Mouse (Mus musculus) C2C12 (cell line): Measurements from ENCODE around the gene Fyn. TPM values are rescaled to one million over a fixed set of nuclear protein-coding genes. Genes with fewer than 3 reads are reported as not detected.

ENCODE experiments used
- H3K27me3 ChIP-seq: one replicate; pipeline ENCODE4 v1.6.1; 2011; ENCODE audit not compliant: control insufficient read depth, insufficient read depth, insufficient read length
- H3K36me3 ChIP-seq: one replicate; pipeline ENCODE4 v1.6.1; 2011; ENCODE audit not compliant: control insufficient read depth, insufficient read depth
- H3K4me3 ChIP-seq: one replicate; pipeline ENCODE4 v1.5.1; 2011; ENCODE audit warnings: mild to moderate bottlenecking, control low read depth; ENCODE audit not compliant: poor library complexity, insufficient read depth, severe bottlenecking
- H3K79me2 ChIP-seq: one replicate; pipeline ENCODE4 v1.6.1; 2011; ENCODE audit not compliant: control insufficient read depth, insufficient read depth
- H3K79me3 ChIP-seq: one replicate; pipeline ENCODE4 v1.6.1; 2011; ENCODE audit warnings: low read depth, control low read depth
- H3ac ChIP-seq: one replicate; pipeline ENCODE3; 2011; ENCODE audit warnings: low read depth; ENCODE audit not compliant: control insufficient read depth, insufficient read length
- CEBPB ChIP-seq: IDR thresholded peaks from one replicate; pipeline ENCODE4 v1.6.1; 2011; ENCODE audit warnings: low read depth, mild to moderate bottlenecking, control low read depth, moderate library complexity
- CTCF ChIP-seq: IDR thresholded peaks from one replicate; pipeline ENCODE4 v1.5.1; 2011; ENCODE audit not compliant: control insufficient read depth, insufficient read depth, insufficient read length
- FOSL1 ChIP-seq: IDR thresholded peaks from one replicate; pipeline ENCODE4 v1.8.0; 2011; ENCODE audit warnings: mild to moderate bottlenecking, low read length; ENCODE audit not compliant: poor library complexity, insufficient read depth, severe bottlenecking
- MAX ChIP-seq: IDR thresholded peaks from one replicate; pipeline ENCODE4 v1.6.1; 2011; ENCODE audit warnings: mild to moderate bottlenecking, control low read depth
- MYOD1 ChIP-seq: IDR thresholded peaks from one replicate; pipeline ENCODE4 v1.6.1; 2011; ENCODE audit warnings: low read depth; ENCODE audit not compliant: control insufficient read depth, insufficient read length
- MYOG ChIP-seq: IDR thresholded peaks from one replicate; pipeline ENCODE4 v1.6.1; 2011; ENCODE audit not compliant: control insufficient read depth, insufficient read length; ENCODE audit errors: extremely low read depth
- USF1 ChIP-seq: IDR thresholded peaks from one replicate; pipeline ENCODE4 v1.6.1; 2011; ENCODE audit warnings: low read depth, mild to moderate bottlenecking, control low read depth, moderate library complexity
- polyA plus RNA-seq: library from polyadenylated mRNA; unstranded; fragments of >200 nt; fragmentation: generic; extraction: Trizol; gene quantifications from one replicate; pipeline ENCODE4 v1.2.1, GENCODE M21; 2012; ENCODE audit warnings: missing spikeins

The Fyn gene
- polyA plus RNA-seq, 1 experiment = 16.1 TPM

DNA sequence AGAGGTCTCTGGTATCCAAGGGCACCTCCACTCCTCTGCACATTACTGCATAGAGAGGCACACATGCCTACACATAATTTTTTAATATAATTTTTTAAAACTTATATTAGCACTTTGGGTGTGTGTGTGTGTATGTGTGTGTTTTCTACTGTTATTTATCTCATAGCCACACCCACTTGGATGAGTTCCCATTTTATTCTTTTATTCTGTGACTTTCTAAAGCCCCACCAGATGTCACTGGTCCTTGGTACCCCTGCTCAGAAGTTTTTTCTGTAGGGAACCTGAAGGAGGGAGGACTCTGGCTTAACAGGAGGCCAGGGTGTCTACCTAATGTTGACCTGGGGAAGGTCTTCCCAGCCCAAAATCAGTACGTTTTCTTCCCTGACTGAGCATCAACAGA is 152.7 kb downstream of the Fyn start:
- TF ChIP-seq MAX (no peak), USF1 (no peak), FOSL1 (no peak), CTCF (no peak), MYOG (no peak), CEBPB (no peak), MYOD1 (no peak)
- Histone ChIP-seq H3ac (no peak overlapping the region), H3K27me3 (no peaks in the 10 kb centered on the region), H3K79me3 (no peaks in the 10 kb centered on the region), H3K79me2 (no peaks in the 10 kb centered on the region), H3K4me3 (no peak overlapping the region), H3K36me3 (peaks cover 2% of the 10 kb centered on the region)

DNA sequence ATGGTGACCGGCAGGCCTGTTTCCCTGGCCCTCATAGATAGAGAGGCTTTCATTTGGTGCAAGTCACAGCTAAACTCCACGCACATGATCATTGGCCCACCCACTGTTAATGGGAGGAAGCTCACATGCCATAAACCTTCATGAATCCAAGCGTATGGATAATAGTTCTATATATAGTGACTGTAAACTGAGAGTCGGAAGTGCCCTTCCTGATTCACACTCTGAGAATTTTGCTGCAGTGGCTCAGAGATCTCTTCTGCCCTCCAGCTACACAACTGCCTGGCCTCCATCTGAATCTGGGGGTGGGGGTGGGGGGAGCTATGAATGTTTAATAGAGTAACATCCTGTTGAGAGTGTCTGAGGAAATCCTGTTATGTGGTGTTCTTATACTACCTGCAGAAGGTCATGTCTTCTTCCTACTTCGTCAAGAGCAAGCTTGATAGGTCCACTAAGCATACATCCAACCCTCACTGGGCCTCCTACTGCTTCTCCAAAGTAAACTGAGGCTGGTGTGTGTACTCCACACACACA is 153.3 kb downstream of the Fyn start:
- H3ac ChIP-seq = no peak overlapping the region
- H3K36me3 ChIP-seq = peaks cover 2% of the 10 kb centered on the region
- H3K4me3 ChIP-seq = no peak overlapping the region
- H3K79me3 ChIP-seq = no peaks in the 10 kb centered on the region
- H3K79me2 ChIP-seq = no peaks in the 10 kb centered on the region
- no peaks in the 10 kb centered on the region for H3K27me3 ChIP-seq
- TF ChIP-seq USF1 (no peak), FOSL1 (no peak), MYOG (no peak), MAX (no peak), CEBPB (no peak), MYOD1 (no peak), CTCF (no peak)

DNA sequence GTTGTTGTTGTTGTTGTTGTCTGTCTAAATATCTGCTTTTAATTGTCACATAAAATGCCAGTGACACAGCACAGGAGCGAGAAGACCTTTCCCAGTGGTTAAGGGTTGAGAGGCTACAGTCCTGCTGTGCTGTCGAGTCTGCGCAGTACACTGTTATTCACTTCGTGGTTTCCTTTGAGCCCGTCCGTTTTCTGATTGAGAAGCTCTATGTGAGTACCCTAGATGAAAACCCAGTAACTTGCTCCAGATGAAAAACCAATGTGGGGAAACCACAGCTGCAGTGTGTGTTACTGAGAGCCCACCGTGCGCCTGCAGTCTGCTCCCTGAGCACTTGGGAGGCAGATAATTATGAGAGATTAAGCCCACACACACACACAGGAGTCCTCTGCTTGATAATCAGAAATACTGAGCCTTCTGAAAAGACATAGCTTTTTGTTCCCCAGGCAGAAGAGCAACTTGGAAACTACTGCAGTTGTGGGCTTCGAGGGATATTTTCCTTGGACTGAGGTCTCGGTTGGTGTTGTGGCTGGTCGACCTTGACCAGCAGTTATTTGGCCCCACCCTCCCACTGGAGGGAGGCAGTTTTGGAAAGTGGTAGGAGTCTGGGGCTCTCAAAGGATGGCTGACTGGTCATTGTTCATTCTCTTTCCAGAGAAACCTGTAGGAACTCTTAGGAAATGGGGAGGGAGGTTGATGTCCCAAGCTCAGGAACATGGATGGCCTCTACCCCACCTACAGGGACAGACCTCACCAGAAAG is 154.4 kb downstream of the Fyn start:
- H3K79me3 ChIP-seq = no peaks in the 10 kb centered on the region
- no peak overlapping the region for H3ac ChIP-seq
- TF ChIP-seq CEBPB (no peak), FOSL1 (no peak), MAX (no peak), USF1 (no peak), MYOD1 (no peak), MYOG (no peak), CTCF (no peak)
- H3K79me2 ChIP-seq = no peaks in the 10 kb centered on the region
- peaks cover 2% of the 10 kb centered on the region for H3K36me3 ChIP-seq
- no peak overlapping the region for H3K4me3 ChIP-seq
- no peaks in the 10 kb centered on the region for H3K27me3 ChIP-seq

DNA sequence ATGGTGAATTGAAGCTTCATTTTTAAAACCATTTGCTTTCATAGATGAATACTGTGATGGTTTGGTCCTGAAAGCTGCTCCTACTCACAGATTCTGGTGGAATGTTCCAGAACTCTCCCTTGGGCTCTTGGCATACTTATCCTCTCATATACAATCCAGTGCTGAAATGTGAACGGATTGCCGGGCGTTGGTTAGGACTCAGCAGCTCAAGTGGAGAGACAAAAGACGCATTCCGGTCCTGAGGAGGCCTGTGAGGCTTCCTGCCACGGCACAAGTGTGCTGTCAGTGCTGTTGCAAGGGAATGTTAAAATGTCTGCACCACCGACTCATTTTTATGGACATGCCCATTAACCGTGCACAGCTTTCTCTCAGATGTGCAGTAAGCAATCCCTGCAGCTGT is 155.7 kb downstream of the Fyn start:
- Histone ChIP-seq H3K79me2 (no peaks in the 10 kb centered on the region), H3ac (no peak overlapping the region), H3K36me3 (peaks cover 2% of the 10 kb centered on the region), H3K4me3 (no peak overlapping the region), H3K79me3 (no peaks in the 10 kb centered on the region), H3K27me3 (no peaks in the 10 kb centered on the region)
- TF ChIP-seq USF1 (no peak), FOSL1 (no peak)

DNA sequence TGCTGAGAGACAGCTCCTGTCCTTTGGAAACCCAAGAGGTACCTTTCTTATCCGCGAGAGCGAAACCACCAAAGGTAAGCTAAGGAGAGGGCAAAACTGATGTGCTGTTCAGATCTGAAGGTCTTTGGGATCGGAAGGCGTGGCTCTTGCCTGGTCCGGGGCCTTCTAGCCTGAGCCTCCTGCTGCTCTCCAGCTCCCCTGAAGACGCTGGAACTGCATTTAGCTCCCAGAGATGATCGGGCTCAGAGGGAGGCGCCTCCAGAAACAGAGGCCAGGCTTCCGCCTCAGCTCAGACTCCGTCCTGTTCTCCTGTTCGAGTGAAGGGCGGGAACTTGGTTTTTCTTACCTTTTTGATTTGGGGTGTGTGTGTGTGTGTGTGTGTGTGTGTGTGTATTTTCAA is 156.8 kb downstream of the Fyn start:
- Histone ChIP-seq H3ac (no peak overlapping the region), H3K36me3 (peaks cover 2% of the 10 kb centered on the region), H3K79me2 (no peaks in the 10 kb centered on the region), H3K27me3 (no peaks in the 10 kb centered on the region), H3K79me3 (no peaks in the 10 kb centered on the region), H3K4me3 (no peak overlapping the region)
- TF ChIP-seq MYOG (no peak), FOSL1 (no peak), CTCF (no peak), MAX (no peak), USF1 (no peak), CEBPB (no peak), MYOD1 (no peak)

DNA sequence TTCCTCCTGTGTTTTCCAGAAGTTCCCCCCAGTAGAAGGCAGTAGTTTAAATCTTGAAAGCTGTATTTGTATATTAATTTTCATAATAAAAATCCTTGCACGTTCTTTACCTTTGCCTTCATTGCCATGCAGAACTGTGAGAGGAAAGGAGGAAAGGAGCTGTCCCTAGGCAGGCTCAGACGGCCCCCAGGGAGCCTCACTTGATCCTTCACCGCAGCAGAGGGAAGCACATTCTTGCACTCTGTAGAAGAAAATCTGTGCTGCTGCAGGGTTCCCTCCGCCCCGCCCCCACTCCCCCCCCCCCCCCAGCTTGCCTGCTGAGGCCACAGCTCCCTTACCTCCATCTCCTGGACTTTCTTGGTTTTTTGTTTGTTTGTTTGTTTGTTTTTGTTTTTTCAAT is 158.5 kb downstream of the Fyn start:
- H3K4me3 ChIP-seq = no peak overlapping the region
- H3K79me3 ChIP-seq = no peaks in the 10 kb centered on the region
- TF ChIP-seq MYOG (no peak), FOSL1 (no peak), CTCF (no peak), MAX (no peak), USF1 (no peak), CEBPB (no peak), MYOD1 (no peak)
- peaks cover 2% of the 10 kb centered on the region for H3K36me3 ChIP-seq
- H3K79me2 ChIP-seq = no peaks in the 10 kb centered on the region
- no peaks in the 10 kb centered on the region for H3K27me3 ChIP-seq
- H3ac ChIP-seq = no peak overlapping the region
